Mouse (Mus musculus): ENCODE data around the gene Ubtd2.

DNA sequence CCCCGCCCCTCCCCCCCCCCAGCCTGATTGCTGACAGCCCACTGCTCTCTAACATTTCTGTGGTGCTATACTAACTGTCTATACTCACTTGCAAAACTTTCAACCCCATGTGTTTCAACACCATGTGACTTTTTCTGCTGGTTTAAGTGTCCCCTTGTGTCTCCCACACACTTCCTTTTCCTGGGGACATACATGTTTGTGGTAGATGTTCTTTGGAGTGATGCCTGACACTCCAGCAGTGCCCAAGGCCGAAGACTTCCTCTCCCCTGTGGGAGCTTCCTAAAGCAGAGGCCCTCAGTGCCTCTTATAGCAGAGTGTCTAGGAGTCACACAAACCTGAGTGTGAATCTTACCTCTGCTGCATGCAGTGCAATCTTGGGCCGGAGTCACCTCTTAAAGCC, 47.3 kb upstream of the Ubtd2 start:
- TF ChIP-seq CTCF (IDR thresholded peaks at IDR 0.05; ENCODE audit: low read depth): no peak
- no peak for TF ChIP-seq EP300 (optimal IDR thresholded peaks at IDR 0.05)

All from stomach, postnatal 0 days (tissue).